Mouse (Mus musculus) C3H10T1/2 (cell line): Measurements from ENCODE around the gene Pglyrp4. TPM values are rescaled to one million over a fixed set of nuclear protein-coding genes. Genes with fewer than 3 reads are reported as not detected.

Experiments used
- polyA plus RNA-seq, 2 experiments: library from polyadenylated mRNA; unstranded; fragments of >200 nt; fragmentation: generic; extraction: Trizol; gene quantifications; one replicate each; pipeline ENCODE4 v1.2.1; 2012; ENCODE audit warnings: missing spikeins in 2 of 2

Pglyrp4 gene
- polyA plus RNA-seq, result not detected

DNA sequence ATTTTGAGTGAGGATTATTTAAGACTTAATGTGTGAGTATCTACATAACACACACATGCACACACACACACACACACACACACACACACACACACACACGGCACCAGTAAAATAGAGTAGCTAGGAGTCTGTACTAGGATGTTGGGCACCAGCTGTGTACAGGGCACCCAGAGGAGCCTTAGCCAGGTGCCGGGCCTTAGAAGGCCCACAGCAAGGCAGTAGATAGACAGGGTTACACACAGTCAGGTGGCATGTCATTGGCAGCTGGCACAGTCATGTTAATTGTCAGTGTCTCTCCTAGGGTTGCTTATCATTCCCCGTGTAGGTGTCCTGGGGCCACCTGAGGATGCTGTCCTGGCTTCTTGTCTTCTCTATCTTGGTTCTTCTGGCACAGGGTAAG lies at the start of gene Pglyrp4:
Gene Pglyrp4, plus strand, starts transcription at position 301 of the 400 bp plus-strand sequence.

DNA sequence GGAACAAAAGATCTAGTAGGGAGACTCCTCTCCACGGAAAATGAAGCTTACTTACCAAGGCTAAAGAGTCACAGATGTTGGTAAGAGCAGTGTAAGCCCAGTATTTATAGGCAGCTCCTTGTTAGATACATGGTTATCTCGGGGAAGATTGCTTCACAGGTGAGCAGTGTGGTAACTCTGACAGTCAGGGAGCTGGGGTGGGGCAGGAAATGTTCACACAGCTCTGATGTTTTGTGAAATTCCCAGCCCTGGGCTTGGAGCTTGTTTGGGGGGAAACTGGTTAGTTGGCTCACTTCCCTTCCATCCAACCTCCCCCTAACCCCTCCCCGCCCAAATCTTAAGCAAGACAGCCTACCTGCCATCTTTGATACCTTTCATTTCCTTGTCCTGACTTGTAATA lies 31.1 kb upstream of the Pglyrp4 start, which contains the start of gene S100a9:
Gene S100a9, minus strand, starts transcription at position 109 of the 400 bp plus-strand sequence.

DNA sequence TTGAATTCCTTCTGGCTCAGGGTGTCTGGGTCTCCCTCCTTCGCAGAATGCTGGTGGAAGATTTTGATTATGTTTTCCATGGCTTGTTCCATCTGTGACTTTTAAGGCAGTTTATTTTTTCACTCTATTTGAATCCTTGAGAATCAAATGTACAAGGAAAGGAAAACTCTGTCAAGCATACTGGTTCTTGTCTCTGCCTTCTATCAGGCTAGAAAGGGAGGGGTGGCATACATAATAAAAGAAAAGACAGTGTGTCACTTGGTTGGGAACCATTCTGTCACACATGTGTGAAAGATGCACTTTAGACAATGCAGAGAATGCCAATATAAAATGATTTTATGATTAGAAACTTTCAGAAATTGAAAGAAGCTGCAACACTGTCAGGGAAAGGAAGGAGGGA lies 51.1 kb downstream of the Pglyrp4 start, which contains the start of gene Gm5849:
Gene Gm5849, minus strand, starts transcription at position 101 of the 400 bp plus-strand sequence.

Other genes starting within 250 kb of the Pglyrp4 start
- gene Snapin, start 235.9 kb upstream of the Pglyrp4 start, polyA plus RNA-seq, result 10 to 100 TPM in 1 of 2 experiments, 1 to 10 TPM in 1; 6.5 to 42.9 TPM
- gene Chtop, start 217.4 kb upstream of the Pglyrp4 start, polyA plus RNA-seq, result 10 to 100 TPM; 34.7 to 76.9 TPM
- gene S100a1, start 212.5 kb upstream of the Pglyrp4 start, polyA plus RNA-seq, result 100 to 1,000 TPM in 1 of 2 experiments, 10 to 100 TPM in 1; 25.4 to 118 TPM
- 100 to 1,000 TPM in 1 of 2 experiments, 10 to 100 TPM in 1; 82.1 to 195 TPM for gene S100a13, start 212.5 kb upstream of the Pglyrp4 start, polyA plus RNA-seq
- under 1 TPM; 0.22 to 0.58 TPM for gene S100a14, start 200.1 kb upstream of the Pglyrp4 start, polyA plus RNA-seq
- gene S100a16, start 189.7 kb upstream of the Pglyrp4 start, polyA plus RNA-seq, result 100 to 1,000 TPM in 1 of 2 experiments, 1 to 10 TPM in 1; 3.9 to 111 TPM
- 10 to 100 TPM in 1 of 2 experiments, 1 to 10 TPM in 1; 7.2 to 22.4 TPM for gene S100a3, start 166.3 kb upstream of the Pglyrp4 start, polyA plus RNA-seq
- gene S100a2, start 136.7 kb upstream of the Pglyrp4 start, polyA plus RNA-seq, result not detected
- 1 to 10 TPM; 1.2 to 1.6 TPM for gene Gm42674, start 125.0 kb upstream of the Pglyrp4 start, polyA plus RNA-seq
- over 10,000 TPM in 1 of 2 experiments, 1,000 to 10,000 TPM in 1; 5,914 to 20,400 TPM for gene S100a4, start 123.1 kb upstream of the Pglyrp4 start, polyA plus RNA-seq
- gene S100a5, start 118.4 kb upstream of the Pglyrp4 start, polyA plus RNA-seq, result 1 to 10 TPM in 1 of 2 experiments, under 1 TPM in 1; 0.98 to 1.2 TPM
- gene S100a6, start 114.0 kb upstream of the Pglyrp4 start, polyA plus RNA-seq, result 1,000 to 10,000 TPM; 5,353 to 9,678 TPM
- 1 to 10 TPM in 1 of 2 experiments, under 1 TPM in 1; 0.43 to 1.8 TPM for gene S100a7a, start 72.9 kb upstream of the Pglyrp4 start, polyA plus RNA-seq
- not detected for gene S100a8, start 57.9 kb upstream of the Pglyrp4 start, polyA plus RNA-seq
- gene S100a9, start 31.2 kb upstream of the Pglyrp4 start, polyA plus RNA-seq, result not detected
- not detected for gene Gm5849, start 51.0 kb downstream of the Pglyrp4 start, polyA plus RNA-seq